Mouse (Mus musculus): ENCODE data around the gene Il4i1. TPM values are rescaled to one million over a fixed set of nuclear protein-coding genes. Genes with fewer than 3 reads are reported as not detected.
"Not testable (repeated sequence)": the region's sequence is repeated elsewhere in the genome, so short reads cannot be mapped to it uniquely, and the experiment has no call there.

Il4i1 gene
- total RNA-seq, 2 experiments from 2014 or later: 1.1 to 2.0 TPM

DNA sequence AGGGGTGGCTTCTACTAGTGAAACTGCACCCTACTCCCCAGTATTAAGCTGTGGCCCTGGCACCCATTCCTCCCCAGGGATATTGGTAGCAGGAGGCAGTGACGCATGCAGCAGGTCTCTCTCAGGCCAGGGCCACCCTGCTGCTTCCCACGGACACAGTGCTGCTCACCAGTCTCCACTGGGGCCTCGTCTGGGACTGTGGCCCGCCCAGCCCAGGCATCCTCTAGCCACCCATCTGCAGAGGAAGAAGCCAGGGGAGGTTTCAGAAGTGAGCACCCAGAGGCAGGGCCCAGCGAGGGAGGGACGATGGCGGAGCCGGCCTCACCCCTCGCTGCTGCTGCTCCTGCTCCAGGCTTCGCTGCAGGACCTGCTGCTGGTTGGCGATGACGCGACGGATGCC lies 47.0 kb downstream of the Il4i1 start:
- DNase-seq (ENCODE audit: low spot score in 2 of 2): no peak

DNA sequence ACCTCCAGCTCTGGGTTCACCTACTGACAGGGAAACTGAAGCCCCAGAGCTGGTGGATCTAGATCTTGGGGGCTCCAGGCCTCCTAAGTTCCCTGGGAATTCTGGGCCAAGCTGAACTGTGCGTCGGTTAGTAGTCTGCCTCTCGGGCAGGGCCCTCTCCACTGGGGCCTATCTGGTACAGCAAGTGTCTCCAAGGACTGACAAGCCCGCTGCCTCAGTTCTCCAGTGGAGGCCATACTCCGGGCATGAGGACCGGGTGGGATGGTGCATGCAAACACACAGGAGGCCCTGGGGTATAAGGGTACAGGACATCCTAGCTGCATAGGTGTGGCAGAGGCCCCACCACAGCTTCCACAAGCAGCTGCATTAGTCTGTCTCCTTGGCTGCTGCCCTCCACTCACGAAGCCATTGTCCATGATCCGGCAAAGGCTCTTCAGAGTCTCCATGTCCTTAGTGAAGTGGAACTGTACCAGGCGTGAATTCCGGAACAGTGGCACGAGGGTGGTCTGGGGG lies 47.9 kb downstream of the Il4i1 start:
- no peak for DNase-seq (ENCODE audit: low spot score in 2 of 2)

DNA sequence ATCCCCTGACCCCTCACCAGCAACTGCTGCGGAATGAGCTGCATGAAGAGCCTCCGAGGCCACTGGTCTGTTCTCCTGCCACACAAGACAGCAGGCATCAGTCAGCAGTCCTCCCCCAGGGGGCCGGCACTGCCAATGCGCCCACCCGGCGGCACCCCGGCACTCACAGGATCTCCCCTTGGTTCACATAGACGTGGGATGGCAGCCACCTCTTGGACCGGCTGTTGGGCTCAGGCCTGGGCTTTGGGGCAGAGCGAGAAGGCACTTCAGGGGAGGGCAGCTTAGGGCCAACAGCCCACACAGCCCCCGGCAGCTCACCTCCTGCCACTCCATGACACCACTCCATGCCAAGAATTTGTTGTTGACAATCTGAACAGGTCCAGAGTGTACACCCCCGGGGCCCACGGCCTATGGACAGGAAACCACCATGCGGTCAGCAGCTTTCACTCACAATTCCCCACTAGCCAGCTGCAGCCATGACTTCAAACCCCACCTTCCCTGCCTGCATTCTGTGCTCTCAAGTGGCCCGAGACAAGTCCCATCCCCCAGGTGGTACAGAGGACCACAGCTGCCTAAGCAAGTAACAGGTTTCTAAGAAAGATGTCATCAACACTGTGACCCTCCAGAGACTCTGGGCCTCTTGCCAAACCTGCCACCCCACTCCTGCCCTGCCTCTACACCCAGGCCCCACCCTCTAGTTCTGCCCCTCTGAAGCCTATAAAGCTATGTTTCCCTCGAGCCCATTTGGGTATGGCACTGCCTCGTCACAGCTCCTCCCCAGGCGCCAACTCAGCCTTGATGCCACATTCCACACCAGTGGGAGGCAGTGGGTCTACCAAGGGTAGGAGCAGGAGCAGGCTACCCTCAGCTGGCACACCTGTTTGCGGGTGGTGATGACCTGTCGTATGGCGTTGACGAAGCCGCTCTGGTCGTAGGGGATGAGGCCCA lies 48.7 kb downstream of the Il4i1 start:
- DNase-seq (ENCODE audit: low spot score in 2 of 2): no peak

DNA sequence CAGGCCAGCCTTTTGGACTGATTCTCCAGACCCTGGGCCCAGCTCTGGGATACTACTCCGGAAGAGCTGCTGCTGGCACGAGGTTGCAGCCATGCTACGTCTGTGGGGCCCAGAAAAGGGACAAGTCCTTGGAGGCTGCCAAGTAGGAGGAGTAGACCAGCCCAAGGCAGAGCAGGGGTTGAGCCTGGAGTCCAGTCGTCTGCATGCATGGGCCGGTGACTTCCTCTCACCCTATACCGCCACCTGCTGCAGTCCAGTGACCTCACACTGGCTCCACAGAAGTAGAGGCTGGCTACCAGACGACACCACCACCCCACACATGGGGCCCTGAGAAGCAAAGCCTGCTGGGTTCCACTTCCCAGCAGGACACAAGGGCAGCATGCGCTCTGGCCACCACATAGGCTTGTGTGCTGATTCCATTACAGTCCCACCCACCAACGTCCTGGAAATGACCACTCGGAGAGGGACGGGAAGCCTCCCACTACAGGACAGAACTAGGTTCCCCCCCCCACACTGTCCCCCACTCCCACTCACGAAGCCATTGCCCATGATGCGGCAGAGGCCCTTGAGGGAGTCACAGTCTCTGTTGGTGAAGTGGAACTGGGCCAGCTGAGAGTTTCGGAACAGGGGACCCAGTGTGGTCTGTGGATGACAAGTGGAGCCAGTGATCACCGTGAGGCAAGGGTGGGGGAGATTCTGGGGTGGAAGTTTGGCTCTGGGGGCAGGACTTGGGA lies 50.3 kb downstream of the Il4i1 start:
- DNase-seq (ENCODE audit: low spot score in 2 of 2): peak in 1 of 2 experiments; percentile 47

DNA sequence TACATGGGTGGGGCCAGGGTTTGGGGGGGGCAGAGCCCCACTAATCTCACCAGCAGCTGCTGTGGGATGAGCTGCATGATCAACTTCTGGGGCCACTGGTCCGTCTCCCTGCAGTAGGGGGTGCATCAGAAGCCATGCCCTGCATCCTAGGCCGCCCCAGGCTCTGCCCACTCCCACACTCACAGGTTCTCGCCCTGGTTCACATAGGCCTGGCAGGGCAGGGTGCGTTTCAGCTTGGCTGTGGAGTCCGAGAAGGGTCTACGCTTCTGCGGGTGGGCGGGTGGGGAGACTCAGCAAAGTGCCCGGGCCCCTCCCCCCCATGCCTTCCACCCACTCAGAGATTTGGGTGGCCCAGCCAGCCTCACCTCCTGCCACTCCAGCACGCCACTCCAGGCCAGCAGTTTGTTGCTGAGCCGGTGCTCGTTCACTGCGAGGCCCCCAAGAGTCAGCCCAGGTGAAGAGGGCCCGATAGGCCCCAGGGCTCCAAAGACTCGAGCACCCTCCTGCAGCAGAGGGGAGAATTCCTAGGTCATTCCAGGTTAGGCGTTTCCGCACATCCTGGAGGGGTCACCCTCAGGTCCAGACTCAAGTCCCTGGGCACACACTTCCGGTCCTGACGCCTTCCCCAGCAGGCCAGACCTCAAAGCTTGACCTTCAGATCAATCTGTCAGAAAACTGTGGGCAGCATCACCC lies 51.0 kb downstream of the Il4i1 start:
- DNase-seq (ENCODE audit: low spot score in 2 of 2): no peak

DNA sequence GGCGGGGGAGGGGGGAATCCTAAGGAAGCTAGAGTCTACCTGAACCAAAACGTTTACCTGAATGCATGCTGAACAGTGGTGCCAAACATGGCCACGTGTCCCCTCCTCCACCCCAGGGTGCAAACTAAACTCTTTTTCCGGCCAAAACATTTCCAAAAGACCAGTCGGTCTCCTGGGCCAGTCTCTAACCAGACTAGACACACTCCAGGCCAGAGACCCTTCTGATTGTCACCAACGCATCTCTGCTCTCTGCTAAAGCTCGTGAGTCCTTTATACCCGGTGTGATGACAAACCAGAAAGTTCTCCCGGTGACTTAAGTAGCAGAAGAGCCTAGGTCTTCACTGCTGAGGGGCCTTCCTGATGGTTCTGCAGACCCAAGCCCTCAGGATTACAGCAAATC lies 51.6 kb downstream of the Il4i1 start:
- DNase-seq (ENCODE audit: low spot score in 2 of 2): no peak

DNA sequence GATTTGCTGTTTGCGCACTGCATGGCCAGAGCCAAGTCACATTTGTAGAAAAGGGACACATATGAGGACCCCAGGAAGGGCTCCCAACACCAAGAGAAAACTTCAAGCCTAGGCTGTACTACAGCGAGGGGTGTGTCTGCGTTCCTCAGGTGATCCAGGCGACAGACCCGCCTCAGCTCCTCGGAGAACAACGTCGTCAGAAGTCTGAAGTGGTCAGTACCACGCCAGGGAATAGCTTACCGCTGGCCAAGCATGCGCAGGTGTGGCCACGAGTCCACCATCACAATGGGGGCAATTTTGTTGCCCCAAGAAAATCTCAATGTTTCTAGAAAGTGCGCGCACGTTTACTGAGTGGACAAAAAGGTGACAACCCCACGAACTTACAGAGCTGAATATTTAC lies 52.3 kb downstream of the Il4i1 start:
- DNase-seq (ENCODE audit: low spot score in 2 of 2): no peak

DNA sequence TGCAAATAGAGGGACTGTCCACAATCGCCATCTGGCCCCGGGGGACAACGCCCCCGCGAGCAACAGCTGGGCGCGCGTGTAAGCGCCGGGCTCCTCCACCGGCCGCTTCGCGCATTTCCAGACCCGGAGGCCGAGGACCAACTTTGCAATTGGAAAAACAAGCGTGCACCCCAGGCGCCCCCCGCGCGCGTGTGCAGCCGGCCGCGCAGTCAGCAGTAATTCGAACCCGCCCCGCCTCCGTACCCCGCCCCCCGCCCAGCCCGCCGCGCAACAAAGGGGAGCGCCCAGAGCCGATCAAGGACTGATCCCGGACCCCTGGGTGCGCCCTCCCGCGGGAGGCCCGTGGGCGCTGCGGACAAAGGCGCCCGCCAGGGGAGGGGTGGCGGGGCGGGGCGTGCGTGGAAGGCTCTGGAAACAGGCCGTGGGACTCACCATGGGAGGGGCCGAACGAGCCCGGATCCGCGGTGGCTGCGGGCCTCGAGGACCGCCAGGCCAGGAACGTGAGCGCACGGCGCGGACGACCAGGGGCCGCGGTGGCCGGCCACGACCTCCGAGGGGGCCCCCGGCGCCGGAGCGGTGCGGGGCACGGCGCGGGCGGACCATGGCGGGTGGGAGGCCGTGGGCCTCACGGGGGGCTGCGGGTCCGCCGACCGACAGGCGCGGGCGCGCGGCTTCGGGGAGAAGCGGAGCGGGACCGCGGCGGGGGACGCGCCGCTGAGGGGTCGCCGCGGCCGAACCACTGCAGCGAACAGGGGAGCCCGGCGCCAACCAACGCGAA lies 52.9 kb downstream of the Il4i1 start:
- peak; percentile 63 to 73 for DNase-seq (ENCODE audit: low spot score in 2 of 2)

DNA sequence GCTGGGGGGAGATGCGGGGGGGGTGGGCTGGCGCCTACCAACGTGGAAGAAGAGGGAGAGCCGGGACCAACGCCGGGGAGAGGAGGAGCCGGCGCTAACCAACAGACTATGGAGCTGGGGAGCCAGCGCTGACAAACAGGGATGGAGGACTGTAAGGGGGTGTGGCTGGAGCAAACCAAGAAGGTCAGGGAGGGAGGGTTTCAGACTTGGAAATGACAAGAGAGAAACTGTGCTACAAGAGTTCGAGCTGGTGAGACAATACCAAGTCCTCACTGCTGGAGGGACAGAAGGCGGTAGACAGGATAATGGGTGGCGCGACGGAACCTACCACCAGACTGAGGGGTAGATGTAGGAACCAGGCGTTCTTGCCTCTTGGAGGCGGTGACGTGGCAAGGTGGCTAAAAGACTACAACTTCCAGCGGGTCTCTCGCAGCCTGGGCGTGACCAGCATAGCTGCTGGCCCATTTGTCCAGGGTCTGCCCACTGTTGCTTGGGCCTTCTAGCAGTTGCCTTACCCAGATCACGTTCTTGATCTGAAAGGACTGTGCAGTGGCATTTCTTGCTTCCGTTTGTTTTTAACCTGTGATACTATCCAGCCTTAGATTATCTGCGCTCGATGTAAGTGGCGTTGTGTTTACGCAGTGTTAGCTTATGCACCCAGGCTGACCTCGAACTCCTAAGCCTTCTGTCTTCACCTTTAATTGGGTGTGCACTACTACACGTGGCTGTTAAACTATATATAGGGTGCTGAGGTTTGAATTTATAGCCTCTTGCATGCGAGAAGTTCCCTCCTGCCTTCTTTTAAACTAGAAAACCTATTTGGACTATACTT lies 53.7 kb downstream of the Il4i1 start, which contains the start of gene Ptov1:
Ptov1 (minus strand) TSS at position 92 of the 832 bp plus-strand sequence.
- peak; percentile 89 to 91 for DNase-seq (ENCODE audit: low spot score in 2 of 2)

DNA sequence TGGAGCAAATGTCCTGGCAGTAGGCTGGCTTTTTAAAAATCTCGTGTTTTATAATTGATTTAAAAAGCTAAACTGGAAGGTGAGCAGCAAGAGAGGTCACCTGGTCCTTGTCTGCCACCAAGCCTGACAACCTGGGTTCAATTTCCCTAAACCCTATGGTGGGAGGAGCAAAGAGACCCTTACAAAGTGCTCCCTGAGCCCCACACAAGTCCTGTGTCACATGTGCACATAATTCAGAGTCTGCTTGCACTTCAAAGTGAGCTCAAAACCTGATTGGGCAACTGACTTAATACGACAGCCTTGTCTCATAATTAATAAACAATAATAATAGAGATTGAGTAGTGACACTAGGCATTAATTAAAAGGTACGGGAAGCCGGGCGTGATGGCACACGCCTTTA lies 54.4 kb downstream of the Il4i1 start:
- DNase-seq (ENCODE audit: low spot score in 2 of 2): no peak

DNA sequence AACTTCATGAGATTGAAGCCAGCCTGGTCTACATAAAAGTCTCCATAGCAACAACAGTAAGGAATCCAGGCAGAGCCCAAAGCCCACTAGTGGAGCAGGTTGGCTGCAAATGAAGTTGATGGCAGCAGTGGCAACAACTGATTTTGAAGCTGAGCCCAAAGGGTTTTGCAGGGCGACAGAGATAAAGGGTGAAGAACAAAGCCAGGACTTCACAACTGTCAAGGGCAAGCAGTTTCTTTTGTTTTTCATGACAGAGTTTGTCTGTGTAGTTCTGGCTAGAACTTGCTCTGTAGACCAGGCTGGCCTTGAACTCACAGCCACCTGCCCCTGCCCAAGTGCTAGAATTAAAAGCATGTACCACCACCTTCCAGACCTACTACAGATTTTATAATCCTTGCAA lies 55.0 kb downstream of the Il4i1 start:
- no peak for DNase-seq (ENCODE audit: low spot score in 2 of 2)

DNA sequence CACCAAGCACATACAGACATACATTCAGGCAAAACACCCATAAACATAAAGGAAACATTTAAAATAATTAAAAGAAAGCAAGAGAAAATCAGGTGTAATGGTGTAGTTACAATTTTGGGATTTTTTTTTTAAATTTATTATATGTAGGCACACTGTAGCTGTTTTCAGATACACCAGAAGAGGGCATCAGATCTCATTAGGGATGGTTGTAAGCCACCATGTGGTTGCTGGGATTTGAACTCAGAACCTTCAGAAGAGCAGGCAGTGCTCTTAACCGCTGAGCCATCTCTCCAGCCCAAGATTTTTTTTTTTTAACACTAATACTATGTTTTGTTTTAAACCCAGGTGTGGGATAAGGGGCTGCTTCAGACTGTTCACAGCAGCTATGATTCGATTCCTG lies 55.6 kb downstream of the Il4i1 start:
- not testable (repeated sequence) for DNase-seq (ENCODE audit: low spot score in 2 of 2)

DNA sequence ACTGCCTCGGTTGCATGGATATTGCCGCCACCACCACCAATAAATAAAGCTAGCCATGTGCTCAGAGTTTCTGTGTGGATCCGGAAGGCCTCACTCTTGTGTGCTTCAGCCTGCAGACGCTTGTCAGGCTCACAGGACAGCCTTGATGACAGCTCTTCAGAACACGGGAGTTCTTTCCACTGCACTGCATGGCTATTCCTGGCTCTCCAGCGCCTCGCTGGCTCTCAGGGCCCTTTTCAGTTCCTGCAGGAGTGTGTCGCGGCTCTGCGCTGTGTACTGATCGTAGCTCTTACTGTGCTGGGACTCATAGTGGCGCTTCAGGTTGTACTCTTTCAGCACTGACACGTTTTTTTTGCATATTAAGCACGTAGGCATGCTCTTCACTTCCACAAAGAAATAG lies 61.6 kb downstream of the Il4i1 start:
- no peak for DNase-seq (ENCODE audit: low spot score in 2 of 2)

DNA sequence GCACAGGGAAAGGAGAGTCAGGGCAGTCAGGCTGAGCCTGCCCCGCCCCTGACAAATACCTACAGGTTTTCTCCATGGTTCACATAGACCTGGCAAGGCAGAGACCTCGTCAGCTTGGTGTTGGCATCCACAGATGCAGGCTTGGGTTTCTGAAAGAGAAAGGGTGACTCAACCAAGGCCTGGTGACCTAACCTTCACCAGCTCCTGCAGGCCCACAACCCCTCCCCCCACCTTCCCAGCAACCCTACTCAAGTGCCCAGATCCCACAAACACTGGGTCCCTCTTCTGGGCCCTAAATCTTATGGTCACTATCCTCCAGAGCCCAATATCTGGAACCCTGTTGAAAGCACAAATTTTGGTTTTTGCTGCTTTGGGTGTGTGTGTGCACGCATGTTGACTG lies 66.8 kb downstream of the Il4i1 start:
- no peak for DNase-seq (ENCODE audit: low spot score in 2 of 2)

DNA sequence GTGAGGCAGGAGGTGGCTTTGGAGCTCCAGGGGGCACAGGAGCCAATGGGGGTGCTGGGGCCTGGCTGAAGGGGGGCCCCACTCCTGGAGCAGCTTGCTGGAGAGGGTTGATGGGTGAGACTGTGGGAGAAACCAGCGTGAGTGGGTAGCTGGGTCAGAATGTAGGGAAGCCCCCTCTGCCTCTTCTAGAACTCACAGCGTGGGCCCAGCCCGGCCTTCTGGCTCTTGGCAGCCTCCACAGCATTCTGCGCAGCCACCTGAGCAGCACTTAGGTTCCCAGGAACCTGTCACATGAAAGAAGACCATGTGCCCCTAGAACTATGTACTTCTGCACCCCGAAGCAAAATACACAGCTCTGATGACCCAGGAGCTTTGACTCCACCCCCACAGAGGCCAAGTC lies 68.5 kb downstream of the Il4i1 start:
- DNase-seq (ENCODE audit: low spot score in 2 of 2): no peak

DNA sequence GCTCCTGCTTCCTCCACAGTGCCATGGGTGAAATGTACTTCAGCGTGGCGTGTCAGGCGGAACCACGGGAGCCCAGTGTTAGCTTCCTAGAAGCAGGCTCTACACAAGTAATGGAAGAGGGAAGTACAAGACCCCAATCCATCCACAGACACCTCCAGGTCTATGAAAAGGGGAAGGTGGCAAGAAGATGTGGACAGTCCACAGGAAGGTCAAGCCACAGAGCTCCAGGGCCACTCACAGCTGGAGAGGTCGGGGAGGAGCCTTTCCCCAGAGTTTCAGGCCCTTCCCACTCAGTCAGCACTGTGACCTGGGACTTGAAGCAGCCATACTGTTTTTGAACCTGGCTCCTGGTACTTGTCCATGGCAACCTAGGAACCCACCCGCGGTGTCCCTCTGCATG lies 70.8 kb downstream of the Il4i1 start:
- DNase-seq (ENCODE audit: low spot score in 2 of 2): no peak

DNA sequence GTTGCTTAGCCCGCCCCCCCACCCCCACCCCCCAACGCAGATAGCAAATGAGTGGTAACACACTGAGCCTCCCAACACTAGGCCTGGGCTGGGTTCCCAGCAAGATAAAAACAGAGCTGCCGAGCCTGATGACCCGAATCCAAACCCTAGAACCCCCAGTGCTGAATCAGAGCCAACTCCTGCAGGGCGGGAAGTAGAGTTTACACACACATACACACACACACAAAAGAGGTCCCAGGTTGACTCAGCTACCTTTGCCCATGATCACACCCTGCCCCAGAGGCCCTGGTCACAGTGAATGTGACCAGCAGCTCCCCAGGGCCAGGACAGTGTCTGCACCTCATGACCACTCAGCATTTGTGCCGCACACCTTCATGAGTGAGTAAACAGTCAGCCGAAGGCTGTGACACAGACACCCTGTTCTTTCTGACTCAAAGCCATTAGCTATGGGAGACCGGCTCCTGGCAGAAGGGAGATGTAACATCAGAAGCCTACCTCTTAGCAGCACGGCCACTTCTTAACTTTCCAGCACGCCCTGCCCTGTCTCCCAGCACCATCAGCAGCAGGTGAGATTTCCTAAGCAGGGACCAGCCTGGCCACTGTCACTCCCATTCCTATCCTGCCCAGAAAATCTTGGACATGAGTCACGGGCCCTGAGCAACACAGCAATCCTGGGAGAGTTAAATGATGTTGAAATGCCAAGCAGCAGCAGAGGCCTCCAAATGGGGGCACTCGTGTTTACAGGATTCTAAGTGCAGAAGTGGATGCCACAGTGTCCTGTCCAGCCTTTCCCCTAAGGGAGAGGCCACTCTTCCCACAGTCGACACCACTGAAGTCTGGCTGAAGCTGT lies 72.3 kb downstream of the Il4i1 start:
- DNase-seq (ENCODE audit: low spot score in 2 of 2): no peak

DNA sequence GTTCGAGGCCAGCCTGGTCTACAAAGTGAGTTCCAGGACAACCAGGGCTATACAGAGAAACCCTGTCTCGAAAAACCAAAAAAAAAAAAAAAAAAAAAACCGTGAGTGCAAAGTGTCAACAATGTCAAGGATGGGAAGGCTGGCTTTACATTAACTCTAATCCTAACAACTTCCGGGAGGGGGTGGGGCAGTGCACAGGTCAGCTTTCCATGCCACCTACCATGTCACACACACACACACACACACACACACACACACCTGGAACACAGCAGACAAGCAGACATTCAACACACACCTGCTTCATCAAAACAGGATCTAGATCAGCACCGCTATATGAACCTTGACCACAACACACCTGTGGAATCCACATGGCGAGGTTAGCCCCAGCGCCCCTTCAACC lies 74.0 kb downstream of the Il4i1 start:
- DNase-seq (ENCODE audit: low spot score in 2 of 2): no peak

Data from layer of hippocampus, postnatal 10 days (tissue).